Mouse (Mus musculus) midbrain, embryonic 15.5 days (tissue): Measurements from ENCODE around the gene Trpm7. TPM values are rescaled to one million over a fixed set of nuclear protein-coding genes. Genes with fewer than 3 reads are reported as not detected.

ENCODE experiments used
- ATAC-seq: fragments of 200-750 bp; cut with Nextera tagmentation; replicated peaks from 2 replicates; pipeline ENCODE4 v1.8.0; 2017; ENCODE audit warnings: moderate TSS enrichment
- H3K27ac ChIP-seq: fragments of 300-500 bp; sonication (generic); 2 replicates; pipeline ENCODE4 v1.5.1; 2015; ENCODE audit warnings: mild to moderate bottlenecking, inconsistent platforms
- H3K27me3 ChIP-seq: fragments of 300-500 bp; sonication (generic); replicated peaks from 2 replicates; pipeline ENCODE4 v1.6.1; 2015; ENCODE audit warnings: inconsistent platforms
- H3K36me3 ChIP-seq: fragments of 300-500 bp; sonication (generic); replicated peaks from 2 replicates; pipeline ENCODE4 v1.6.1; 2015; ENCODE audit warnings: inconsistent platforms
- H3K4me1 ChIP-seq: fragments of 300-500 bp; sonication (generic); 2 replicates; pipeline ENCODE4 v1.6.1; 2015; ENCODE audit warnings: inconsistent platforms
- H3K4me2 ChIP-seq: fragments of 300-500 bp; sonication (generic); 2 replicates; pipeline ENCODE4 v1.6.1; 2015; ENCODE audit warnings: inconsistent platforms, mild to moderate bottlenecking, moderate library complexity
- H3K4me3 ChIP-seq: fragments of 300-500 bp; sonication (generic); 2 replicates; pipeline ENCODE4 v1.5.1; 2015; ENCODE audit warnings: mild to moderate bottlenecking, inconsistent platforms
- H3K9ac ChIP-seq: fragments of 300-500 bp; sonication (generic); 2 replicates; pipeline ENCODE4 v1.6.1; 2015; ENCODE audit warnings: mild to moderate bottlenecking, inconsistent platforms
- H3K9me3 ChIP-seq: fragments of 300-500 bp; sonication (generic); 2 replicates; pipeline ENCODE4 v1.6.1; 2016; ENCODE audit warnings: inconsistent platforms
- WGBS: fragments of 180-500 bp; shearing (Covaris S2); methylation state at CpG from one replicate; pipeline ENCODE4 v1.1.7; 2015; ENCODE audit warnings: mixed read lengths; 5-methylcytosine and 5-hydroxymethylcytosine counted together
- polyA plus RNA-seq: library from polyadenylated mRNA; unstranded; fragments of >200 nt; fragmentation: Nextera tagmentation; extraction: Ambion mirVana; gene quantifications from 2 replicates; pipeline ENCODE4 v1.2.1, GENCODE M21; 2015

The Trpm7 gene
- polyA plus RNA-seq, 1 experiment from 2014 or later = 40.0 TPM

DNA sequence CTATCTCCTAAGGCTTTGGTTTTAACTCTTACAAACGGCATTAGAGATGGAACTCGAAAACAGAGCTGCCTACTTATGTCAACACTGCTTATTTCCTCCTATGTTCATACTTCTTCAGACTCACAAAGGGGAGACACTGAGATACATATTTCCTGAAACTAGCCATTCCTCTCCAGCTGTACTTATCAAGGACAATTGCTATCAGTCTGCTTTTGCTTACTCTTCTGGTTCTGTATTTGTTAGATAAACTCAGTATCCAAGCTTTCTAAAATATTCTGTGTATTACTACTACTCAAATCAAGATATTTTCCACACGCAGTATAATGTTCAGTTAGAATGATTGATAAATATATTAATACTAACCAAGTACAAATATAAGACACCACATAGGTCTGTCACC, 74.0 kb downstream of the Trpm7 start:
- H3K4me1 ChIP-seq = no peaks in the 10 kb centered on the region
- H3K9ac ChIP-seq = no peak overlapping the region
- no peak overlapping the region for H3K4me3 ChIP-seq
- no peak for ATAC-seq
- peaks cover 28% of the 10 kb centered on the region for H3K36me3 ChIP-seq
- WGBS = 94% methylated on average over 3 of the region's 3 CpGs
- H3K27me3 ChIP-seq = no peaks in the 10 kb centered on the region
- no peak overlapping the region for H3K27ac ChIP-seq
- no peak overlapping the region for H3K4me2 ChIP-seq
- no peaks in the 10 kb centered on the region for H3K9me3 ChIP-seq

DNA sequence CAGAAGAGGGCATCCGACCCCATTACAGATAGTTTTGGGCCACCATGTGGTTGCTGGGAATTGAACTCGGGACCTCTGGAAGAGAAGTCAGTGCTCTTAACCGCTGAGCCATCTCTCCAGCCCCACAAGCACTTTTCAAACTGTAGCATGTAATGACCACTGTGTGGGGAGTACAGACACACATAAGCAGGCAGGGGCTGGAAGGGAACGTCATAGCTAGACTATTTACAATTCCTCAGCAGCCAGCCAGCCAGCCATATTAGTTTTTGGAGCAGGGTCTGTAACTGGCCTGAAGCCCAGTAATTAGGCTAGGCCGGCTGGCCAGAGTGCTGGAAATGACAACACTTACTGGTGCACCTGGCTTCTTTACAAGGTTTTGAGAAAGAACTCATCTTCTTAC, 77.6 kb downstream of the Trpm7 start:
- WGBS = 88% methylated on average over 5 of the region's 5 CpGs
- Histone ChIP-seq H3K9me3 (no peaks in the 10 kb centered on the region), H3K9ac (no peak overlapping the region), H3K4me1 (no peaks in the 10 kb centered on the region), H3K27ac (no peak overlapping the region), H3K36me3 (peaks cover 27% of the 10 kb centered on the region), H3K27me3 (no peaks in the 10 kb centered on the region), H3K4me3 (no peak overlapping the region), H3K4me2 (no peak overlapping the region)
- no peak for ATAC-seq

DNA sequence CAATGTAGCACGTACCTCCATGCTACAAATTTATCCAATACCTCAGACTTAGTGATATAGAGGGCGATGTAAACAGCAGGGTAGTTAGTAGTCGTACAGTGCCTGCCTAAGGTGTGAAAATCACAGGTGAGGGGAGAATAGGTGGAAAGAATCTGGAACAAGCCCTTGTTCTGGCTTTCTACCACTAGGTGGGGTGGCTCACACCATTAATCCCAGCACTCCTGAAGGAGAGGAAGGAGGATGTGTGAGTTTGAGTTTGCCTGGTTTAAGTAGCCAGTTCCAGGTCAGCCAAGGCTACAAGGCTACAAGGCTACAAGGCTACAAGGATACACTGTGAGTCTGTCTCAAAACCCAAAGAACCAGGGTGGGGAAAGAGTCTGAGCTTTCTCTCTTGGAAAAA, 80.3 kb downstream of the Trpm7 start:
- H3K9ac ChIP-seq = no peak overlapping the region
- H3K27ac ChIP-seq = no peak overlapping the region
- no peaks in the 10 kb centered on the region for H3K4me1 ChIP-seq
- H3K36me3 ChIP-seq = peaks cover 40% of the 10 kb centered on the region
- H3K4me2 ChIP-seq = no peak overlapping the region
- no peaks in the 10 kb centered on the region for H3K9me3 ChIP-seq
- ATAC-seq = no peak
- no peaks in the 10 kb centered on the region for H3K27me3 ChIP-seq
- no peak overlapping the region for H3K4me3 ChIP-seq
- 94% methylated on average over 3 of the region's 3 CpGs for WGBS

DNA sequence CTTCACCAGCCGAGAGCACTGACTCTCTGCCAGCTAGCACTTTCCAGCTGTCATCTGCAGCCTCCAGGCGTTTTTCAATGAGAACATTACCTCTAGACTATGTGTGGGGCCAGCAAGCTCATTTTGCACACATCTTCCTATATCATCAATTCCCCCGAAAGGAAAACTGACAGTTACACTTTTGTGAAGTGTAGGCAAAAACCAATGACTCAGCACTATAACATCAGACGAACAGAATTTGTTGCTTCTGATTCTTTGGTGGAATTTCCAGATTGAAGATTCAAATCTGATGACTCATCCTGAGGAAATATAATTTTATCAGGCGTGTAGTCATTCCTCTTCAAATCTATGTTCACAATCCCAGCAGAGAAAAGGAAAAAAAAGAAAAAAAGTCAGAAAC, 83.4 kb downstream of the Trpm7 start:
- H3K4me3 ChIP-seq = no peak overlapping the region
- no peaks in the 10 kb centered on the region for H3K27me3 ChIP-seq
- H3K9me3 ChIP-seq = no peaks in the 10 kb centered on the region
- 87% methylated on average over 5 of the region's 5 CpGs for WGBS
- no peak overlapping the region for H3K4me2 ChIP-seq
- H3K27ac ChIP-seq = no peak overlapping the region
- H3K4me1 ChIP-seq = no peaks in the 10 kb centered on the region
- no peak for ATAC-seq
- peaks cover 27% of the 10 kb centered on the region for H3K36me3 ChIP-seq
- no peak overlapping the region for H3K9ac ChIP-seq

DNA sequence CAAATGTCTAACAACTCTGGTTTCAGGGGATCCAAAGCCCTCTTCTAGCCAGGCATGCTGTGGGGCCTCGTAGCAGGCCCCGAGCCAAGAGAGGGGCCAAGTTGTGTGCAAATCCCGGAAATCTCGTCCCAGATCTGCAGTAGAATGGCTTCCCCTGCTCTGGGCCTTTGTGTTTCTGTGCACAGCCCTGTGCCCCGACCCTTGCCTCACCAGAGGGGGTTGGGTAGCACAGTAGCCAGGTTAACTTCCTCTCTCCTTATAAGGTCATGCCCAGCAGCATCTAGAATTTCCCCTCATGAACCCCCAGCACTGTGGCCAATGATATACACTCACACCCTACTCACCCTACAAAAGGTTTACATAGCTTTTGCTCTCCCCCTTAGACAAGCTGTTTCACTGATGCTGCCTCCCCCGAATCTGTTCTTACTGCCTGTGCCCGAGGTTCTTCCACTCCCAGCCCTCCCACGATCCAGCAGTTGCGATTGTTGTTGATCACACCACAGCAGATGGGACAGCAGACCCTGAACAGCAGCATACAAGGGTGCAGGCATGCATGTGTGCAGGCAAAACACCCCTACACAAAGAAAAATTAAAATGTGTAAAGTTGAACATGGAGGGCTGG, 88.2 kb downstream of the Trpm7 start:
- H3K9ac ChIP-seq = no peak overlapping the region
- H3K4me3 ChIP-seq = no peak overlapping the region
- no peak overlapping the region for H3K27ac ChIP-seq
- H3K27me3 ChIP-seq = no peaks in the 10 kb centered on the region
- 53% methylated on average over 9 of the region's 9 CpGs for WGBS
- H3K36me3 ChIP-seq = peaks cover 13% of the 10 kb centered on the region
- no peak for ATAC-seq
- no peaks in the 10 kb centered on the region for H3K9me3 ChIP-seq
- H3K4me1 ChIP-seq = no peaks in the 10 kb centered on the region
- no peak overlapping the region for H3K4me2 ChIP-seq

DNA sequence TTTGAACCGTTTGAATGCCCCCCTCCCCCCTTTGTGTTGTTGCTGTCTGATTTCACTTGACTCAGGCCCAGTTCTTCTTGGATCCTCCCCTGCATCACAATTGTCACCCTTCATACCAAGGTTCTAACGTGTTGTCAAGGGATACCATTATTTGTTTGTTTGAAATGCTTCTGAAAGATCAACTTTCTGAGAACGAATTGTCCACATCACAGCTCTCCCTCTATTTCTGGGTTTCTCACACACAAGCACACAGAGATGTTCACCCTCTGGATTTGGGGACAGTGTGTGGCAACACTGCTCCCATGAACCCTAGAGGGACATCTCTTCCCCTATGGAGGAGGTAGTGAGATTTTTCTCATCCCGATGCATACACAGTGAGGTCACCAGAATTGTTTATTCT, 92.7 kb downstream of the Trpm7 start, which contains the start of gene Usp50:
Usp50 (minus strand) TSS at position 101 of the 400 bp plus-strand sequence.
- Histone ChIP-seq H3K4me1 (no peaks in the 10 kb centered on the region), H3K9ac (no peak within 1 kb of the TSS), H3K9me3 (no peaks in the 10 kb centered on the region), H3K27ac (no peak within 1 kb of the TSS), H3K4me2 (no peak within 1 kb of the TSS), H3K4me3 (no peak within 1 kb of the TSS), H3K36me3 (no peaks in the 10 kb centered on the region), H3K27me3 (no peaks in the 10 kb centered on the region)
- WGBS = 60% methylated on average over 4 of the region's 4 CpGs
- ATAC-seq = no peak

DNA sequence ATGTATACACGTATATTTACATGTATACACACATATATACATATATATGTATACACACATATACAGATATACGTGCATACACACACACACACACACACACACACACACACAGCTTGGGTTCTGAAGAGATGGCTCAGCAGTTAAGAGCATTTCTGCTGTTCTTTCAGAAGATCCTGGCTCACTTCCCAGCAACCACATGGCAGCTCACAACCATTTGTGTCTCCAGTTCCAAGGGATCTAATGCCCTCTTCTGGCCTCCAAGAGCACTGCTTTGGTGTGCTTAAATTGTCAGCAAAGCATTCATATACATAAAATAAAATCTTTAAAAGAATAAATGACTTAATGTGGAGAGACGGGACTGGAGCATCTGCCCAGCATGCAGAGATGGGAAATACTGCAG, 93.6 kb downstream of the Trpm7 start:
- H3K9ac ChIP-seq = no peak overlapping the region
- no peaks in the 10 kb centered on the region for H3K9me3 ChIP-seq
- no peaks in the 10 kb centered on the region for H3K36me3 ChIP-seq
- no peak overlapping the region for H3K4me3 ChIP-seq
- WGBS = 83% methylated on average over 3 of the region's 3 CpGs
- H3K4me1 ChIP-seq = no peaks in the 10 kb centered on the region
- H3K27ac ChIP-seq = no peak overlapping the region
- no peak for ATAC-seq
- H3K4me2 ChIP-seq = no peak overlapping the region
- no peaks in the 10 kb centered on the region for H3K27me3 ChIP-seq

DNA sequence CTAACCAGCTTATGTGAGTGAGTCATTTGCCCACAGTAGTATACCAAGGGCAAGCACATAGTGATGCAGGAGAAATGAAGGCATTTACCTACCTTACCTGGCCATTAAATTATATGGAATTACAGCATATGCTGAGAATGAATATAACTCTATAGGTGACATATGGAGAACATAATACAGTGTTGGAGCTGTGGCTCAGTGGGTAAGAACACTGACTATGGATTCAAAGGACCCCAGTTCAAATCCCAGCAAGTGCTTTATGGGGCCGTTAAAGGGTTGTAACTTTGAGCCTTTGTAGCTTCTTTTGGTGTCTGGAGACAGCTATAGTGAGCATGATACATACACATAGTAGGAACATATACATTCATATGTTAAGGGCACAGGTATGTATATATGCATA, 94.6 kb downstream of the Trpm7 start:
- Histone ChIP-seq H3K4me1 (no peaks in the 10 kb centered on the region), H3K4me3 (no peak overlapping the region), H3K4me2 (no peak overlapping the region), H3K27me3 (no peaks in the 10 kb centered on the region), H3K36me3 (no peaks in the 10 kb centered on the region), H3K9me3 (no peaks in the 10 kb centered on the region), H3K27ac (no peak overlapping the region), H3K9ac (no peak overlapping the region)
- no peak for ATAC-seq
- WGBS = 96% methylated on average over 1 of the region's 1 CpGs

DNA sequence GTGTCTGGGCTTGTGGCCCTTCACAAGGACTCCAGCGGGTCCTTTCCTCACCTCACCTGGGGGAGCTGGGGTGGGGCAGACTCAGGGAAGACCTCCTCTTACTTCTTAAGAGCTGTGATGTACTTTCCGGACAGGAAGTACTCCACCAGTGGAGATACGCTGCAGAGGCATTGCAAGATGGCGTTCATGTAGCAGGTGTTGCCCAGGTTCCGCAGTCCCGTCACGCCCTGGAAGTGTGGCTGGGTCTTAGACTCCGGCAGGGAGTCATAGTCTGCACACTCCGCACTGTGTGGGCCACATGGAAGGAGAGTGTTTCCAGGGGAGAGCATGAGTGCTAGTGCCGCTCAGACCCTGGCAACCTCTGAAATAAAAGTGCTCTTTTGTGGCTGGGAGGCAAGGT, 95.7 kb downstream of the Trpm7 start:
- no peak overlapping the region for H3K4me3 ChIP-seq
- ATAC-seq = no peak
- WGBS = 91% methylated on average over 10 of the region's 10 CpGs
- no peaks in the 10 kb centered on the region for H3K27me3 ChIP-seq
- no peak overlapping the region for H3K4me2 ChIP-seq
- H3K36me3 ChIP-seq = no peaks in the 10 kb centered on the region
- H3K9ac ChIP-seq = no peak overlapping the region
- H3K27ac ChIP-seq = no peak overlapping the region
- no peaks in the 10 kb centered on the region for H3K4me1 ChIP-seq
- no peaks in the 10 kb centered on the region for H3K9me3 ChIP-seq

DNA sequence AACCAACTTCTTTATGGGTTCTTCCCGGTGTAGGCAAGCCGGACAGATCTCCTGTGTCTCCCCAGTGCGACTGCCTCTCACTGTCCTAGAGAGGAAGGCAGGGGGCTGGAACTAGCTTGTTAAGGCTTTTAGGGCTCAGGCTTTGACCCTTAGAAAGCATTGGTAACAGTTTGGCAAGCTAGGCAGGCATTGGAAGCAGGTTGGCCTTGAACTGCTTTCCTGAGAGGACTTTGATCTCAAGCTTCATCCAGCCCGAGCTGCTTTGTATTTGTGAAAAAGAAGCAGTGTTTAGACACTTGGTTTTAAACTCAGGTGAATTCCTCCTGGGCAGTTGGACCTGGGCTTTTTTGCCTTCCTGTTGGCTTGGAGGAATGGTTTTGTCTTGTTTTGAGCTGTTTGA, 97.2 kb downstream of the Trpm7 start:
- Histone ChIP-seq H3K4me2 (no peak overlapping the region), H3K4me1 (no peaks in the 10 kb centered on the region), H3K4me3 (no peak overlapping the region), H3K9me3 (no peaks in the 10 kb centered on the region), H3K27ac (no peak overlapping the region), H3K27me3 (no peaks in the 10 kb centered on the region), H3K9ac (no peak overlapping the region), H3K36me3 (no peaks in the 10 kb centered on the region)
- 87% methylated on average over 4 of the region's 4 CpGs for WGBS
- no peak for ATAC-seq

DNA sequence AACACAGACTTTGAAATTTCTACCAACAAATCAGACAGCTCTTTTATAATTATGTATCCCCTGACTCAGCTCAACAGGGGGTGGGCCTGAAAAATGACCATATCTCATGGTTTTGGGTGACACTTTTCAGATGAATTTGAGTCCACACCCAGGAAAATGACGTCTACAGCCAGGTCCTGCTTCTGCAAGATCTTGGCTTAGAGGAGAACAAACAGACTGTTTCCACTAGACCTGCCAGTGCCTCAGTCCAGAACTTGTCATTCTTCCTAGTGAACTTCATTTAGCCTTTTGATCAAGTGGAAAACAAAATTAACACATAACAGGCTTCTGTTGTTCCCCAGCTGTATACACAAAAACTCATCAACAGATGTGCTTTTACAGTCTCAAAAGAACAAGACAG, 99.6 kb downstream of the Trpm7 start:
- WGBS = 58% methylated on average over 1 of the region's 1 CpGs
- Histone ChIP-seq H3K9me3 (no peaks in the 10 kb centered on the region), H3K4me1 (no peaks in the 10 kb centered on the region), H3K4me2 (no peak overlapping the region), H3K9ac (no peak overlapping the region), H3K27me3 (no peaks in the 10 kb centered on the region), H3K36me3 (no peaks in the 10 kb centered on the region), H3K4me3 (no peak overlapping the region), H3K27ac (no peak overlapping the region)
- no peak for ATAC-seq

DNA sequence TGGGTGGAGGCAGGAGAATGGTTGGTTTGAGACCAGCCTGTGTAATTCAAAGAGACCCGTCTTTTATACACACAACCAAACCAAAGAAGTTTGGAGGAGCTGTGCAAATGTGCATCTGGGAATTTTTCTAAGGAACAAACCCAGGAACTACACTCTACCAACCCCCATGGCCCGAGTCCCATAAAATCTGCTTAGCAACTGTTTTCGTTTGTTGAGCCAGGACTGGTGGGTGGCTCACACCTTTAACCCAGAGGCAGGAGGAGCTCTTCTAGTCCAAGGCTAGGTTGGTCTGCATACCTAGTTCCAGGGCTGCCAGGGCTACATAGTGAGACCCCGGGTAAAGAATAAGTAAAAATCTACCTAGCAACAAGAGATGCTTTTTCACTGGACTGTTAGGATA, 100.1 kb downstream of the Trpm7 start:
- Histone ChIP-seq H3K4me2 (no peak overlapping the region), H3K27me3 (no peaks in the 10 kb centered on the region), H3K4me1 (no peaks in the 10 kb centered on the region), H3K27ac (no peak overlapping the region), H3K9me3 (no peaks in the 10 kb centered on the region), H3K9ac (no peak overlapping the region), H3K4me3 (no peak overlapping the region), H3K36me3 (no peaks in the 10 kb centered on the region)
- WGBS = 80% methylated on average over 4 of the region's 4 CpGs
- no peak for ATAC-seq

DNA sequence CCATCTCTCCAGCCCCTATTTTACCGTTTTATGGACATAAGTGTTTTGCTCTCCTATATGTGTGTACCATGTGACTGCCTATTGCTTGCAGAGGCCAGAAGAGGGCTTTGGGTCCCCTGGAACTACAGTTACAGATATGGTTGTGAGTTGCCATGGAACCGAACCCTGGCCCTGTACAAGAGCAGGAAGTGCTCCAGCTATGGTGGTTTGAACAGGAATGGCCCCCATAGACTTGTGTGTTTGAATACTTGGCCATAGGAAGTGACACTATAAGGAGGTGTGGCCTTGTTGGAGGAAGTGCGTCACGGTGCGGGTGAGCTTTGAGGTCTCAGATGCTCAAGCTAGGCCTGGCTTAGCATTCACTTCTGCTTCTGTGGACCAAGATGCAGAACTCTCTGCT, 103.8 kb downstream of the Trpm7 start:
- Histone ChIP-seq H3K4me3 (no peak overlapping the region), H3K27me3 (no peaks in the 10 kb centered on the region)
- 93% methylated on average over 5 of the region's 5 CpGs for WGBS

More for the DNA sequence above, 103.8 kb downstream of the Trpm7 start:
- no peaks in the 10 kb centered on the region for H3K4me1 ChIP-seq
- H3K9me3 ChIP-seq = no peaks in the 10 kb centered on the region
- H3K27ac ChIP-seq = no peak overlapping the region
- H3K4me2 ChIP-seq = no peak overlapping the region
- H3K36me3 ChIP-seq = no peaks in the 10 kb centered on the region
- no peak for ATAC-seq
- no peak overlapping the region for H3K9ac ChIP-seq
